Mouse (Mus musculus) spleen, adult 2 months (tissue): ENCODE results near the gene Ermard. TPM values are rescaled to one million over a fixed set of nuclear protein-coding genes. Genes with fewer than 3 reads are reported as not detected.

Source experiments
- DNase-seq, 2 experiments: peaks; one replicate each; pipeline versions ENCODE4 v3.0.0 to v3.0.0-alpha.2; 2012 to 2021; ENCODE audit warnings: low spot score in 2 of 2, low read depth in 1 of 2
- H3K27ac ChIP-seq: fragments of 200-500 bp; 2 replicates; pipeline ENCODE4 v1.5.1; 2012; ENCODE audit warnings: low read length, inconsistent platforms; ENCODE audit not compliant: insufficient read depth
- H3K27me3 ChIP-seq: fragments of 200-500 bp; 2 replicates; pipeline ENCODE4 v1.6.1; 2012; ENCODE audit warnings: mild to moderate bottlenecking, moderate library complexity, low read length, inconsistent platforms; ENCODE audit not compliant: control insufficient read depth, insufficient read depth
- H3K36me3 ChIP-seq: fragments of 200-500 bp; 2 replicates; pipeline ENCODE4 v1.6.1; 2012; ENCODE audit warnings: mild to moderate bottlenecking, low read length, inconsistent platforms; ENCODE audit not compliant: control insufficient read depth, insufficient read depth
- H3K4me1 ChIP-seq: fragments of 200-500 bp; 2 replicates; pipeline ENCODE4 v1.6.1; 2011; ENCODE audit warnings: inconsistent platforms; ENCODE audit not compliant: control insufficient read depth, insufficient read depth, insufficient read length
- H3K4me3 ChIP-seq: fragments of 200-500 bp; 2 replicates; pipeline ENCODE4 v1.5.1; 2011; ENCODE audit warnings: mild to moderate bottlenecking, inconsistent platforms; ENCODE audit not compliant: insufficient read depth, insufficient read length; ENCODE audit errors: extremely low read depth
- CTCF ChIP-seq: fragments of 200-500 bp; IDR thresholded peaks from 2 replicates; pipeline ENCODE4 v1.5.1; 2011; ENCODE audit warnings: mild to moderate bottlenecking, inconsistent platforms; ENCODE audit not compliant: insufficient read depth, insufficient read length, insufficient replicate concordance; ENCODE audit errors: extremely low read depth
- POLR2A ChIP-seq: fragments of 200-500 bp; IDR thresholded peaks from 2 replicates; pipeline ENCODE4 v1.6.1; 2011; ENCODE audit warnings: low read depth, low read length, inconsistent platforms
- WGBS: fragments of 180-500 bp; shearing (Covaris S2); methylation state at CpG from one replicate; pipeline ENCODE4 v1.1.7; 2018; 5-methylcytosine and 5-hydroxymethylcytosine counted together
- polyA plus RNA-seq: library from polyadenylated mRNA; depleted of rRNA; stranded (reverse); fragments of >200 nt; gene quantifications from 2 replicates; pipeline ENCODE4 v1.2.3, GENCODE M21; 2012

Gene Ermard
- polyA plus RNA-seq, 1 experiment = 43.1 TPM

DNA sequence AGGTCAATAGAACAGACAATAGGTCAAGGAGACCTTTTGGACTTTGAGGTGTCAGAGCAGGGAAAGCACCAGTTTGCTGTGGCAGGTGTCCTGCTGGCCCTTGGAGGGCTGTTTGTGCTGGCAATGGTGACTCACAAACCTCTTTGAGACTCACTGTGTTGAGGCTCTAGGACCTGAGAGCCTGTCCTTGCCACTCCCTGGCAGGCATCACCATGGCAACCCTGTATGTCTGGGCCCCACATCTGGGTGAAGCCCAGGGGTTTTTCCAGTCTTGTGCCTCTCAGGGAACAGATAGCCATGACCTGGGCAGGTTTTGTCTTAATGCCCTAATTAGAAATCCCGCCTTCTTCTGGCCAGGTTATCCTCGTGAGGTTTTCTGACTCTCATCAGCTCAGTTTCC, 47.2 kb downstream of the Ermard start:
- Histone ChIP-seq H3K27me3 (no peaks in the 10 kb centered on the region), H3K36me3 (no peaks in the 10 kb centered on the region), H3K4me1 (no peaks in the 10 kb centered on the region), H3K4me3 (no peak overlapping the region), H3K27ac (no peak overlapping the region)
- no peak for TF ChIP-seq POLR2A
- TF ChIP-seq CTCF = no peak
- 72% methylated on average over 2 of the region's 2 CpGs for WGBS
- DNase-seq = no peak

DNA sequence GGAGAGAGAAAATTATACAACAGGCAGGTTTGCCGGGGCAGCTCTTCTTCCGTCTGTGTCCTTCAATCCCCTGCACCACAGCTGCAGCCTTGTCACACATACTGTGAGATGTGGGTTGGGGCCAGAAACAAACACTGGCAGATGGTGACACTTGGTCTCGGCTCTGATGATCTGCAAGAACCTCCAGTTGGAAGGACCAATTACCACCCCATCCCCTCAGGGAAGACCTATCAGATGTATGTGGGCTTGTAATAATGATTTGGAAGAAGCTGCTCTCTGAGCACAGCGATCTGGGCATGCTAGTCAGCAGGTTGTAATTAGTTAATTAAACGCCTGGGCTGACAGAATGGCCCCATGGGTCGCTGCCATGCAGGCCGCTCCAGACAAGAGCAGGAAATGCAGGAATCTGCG, 47.6 kb downstream of the Ermard start:
- 69% methylated on average over 8 of the region's 8 CpGs for WGBS
- TF ChIP-seq CTCF (no peak), POLR2A (no peak)
- Histone ChIP-seq H3K4me3 (no peak overlapping the region), H3K4me1 (no peaks in the 10 kb centered on the region), H3K36me3 (no peaks in the 10 kb centered on the region), H3K27ac (no peak overlapping the region), H3K27me3 (no peaks in the 10 kb centered on the region)
- DNase-seq = no peak

DNA sequence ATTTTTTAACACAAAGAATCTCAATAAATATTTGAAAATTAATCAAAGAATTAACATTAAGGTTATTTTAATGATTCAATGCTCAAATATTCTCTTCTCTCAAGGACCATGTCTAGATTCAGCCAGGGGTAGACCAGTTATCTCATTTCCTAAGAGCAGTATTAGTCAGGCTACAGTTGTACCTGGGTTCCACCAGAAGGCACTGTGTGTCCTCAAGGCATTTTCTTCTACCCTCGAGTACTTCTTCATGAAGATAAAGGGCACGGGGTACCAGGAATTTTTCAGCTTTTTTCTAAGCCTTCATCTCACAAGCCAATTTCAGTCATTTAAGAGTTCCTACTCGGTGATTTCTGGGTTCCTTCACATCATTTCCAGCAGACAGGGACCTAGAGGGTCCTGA, 50.7 kb downstream of the Ermard start:
- Histone ChIP-seq H3K36me3 (no peaks in the 10 kb centered on the region), H3K4me3 (no peak overlapping the region), H3K27ac (no peak overlapping the region), H3K4me1 (no peaks in the 10 kb centered on the region), H3K27me3 (no peaks in the 10 kb centered on the region)
- no peak for DNase-seq
- WGBS = 83% methylated on average over 3 of the region's 3 CpGs
- TF ChIP-seq CTCF = no peak
- no peak for TF ChIP-seq POLR2A

DNA sequence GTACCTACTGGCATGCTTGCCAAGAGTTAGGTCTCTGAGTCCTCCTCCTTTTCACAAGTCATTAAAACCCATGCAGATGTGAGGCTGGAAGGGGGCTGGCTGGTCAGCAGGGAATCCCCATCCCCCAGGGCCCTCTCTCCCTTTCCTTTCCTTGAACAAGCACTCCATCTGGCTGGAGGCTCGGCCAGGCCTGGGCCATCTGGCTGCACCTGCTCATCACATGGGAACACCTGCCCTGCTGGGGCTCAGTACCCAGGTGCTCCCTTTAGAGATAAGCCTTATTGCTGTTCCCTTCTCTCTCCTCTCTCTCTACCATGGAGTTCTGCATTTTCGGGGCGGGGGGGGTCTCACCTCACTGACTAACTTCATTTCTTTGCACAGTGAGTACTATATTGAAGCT, 52.5 kb downstream of the Ermard start:
- no peak overlapping the region for H3K27ac ChIP-seq
- 54% methylated on average over 3 of the region's 3 CpGs for WGBS
- DNase-seq = no peak
- no peaks in the 10 kb centered on the region for H3K4me1 ChIP-seq
- TF ChIP-seq POLR2A (no peak), CTCF (no peak)
- H3K4me3 ChIP-seq = no peak overlapping the region
- H3K27me3 ChIP-seq = no peaks in the 10 kb centered on the region
- no peaks in the 10 kb centered on the region for H3K36me3 ChIP-seq

DNA sequence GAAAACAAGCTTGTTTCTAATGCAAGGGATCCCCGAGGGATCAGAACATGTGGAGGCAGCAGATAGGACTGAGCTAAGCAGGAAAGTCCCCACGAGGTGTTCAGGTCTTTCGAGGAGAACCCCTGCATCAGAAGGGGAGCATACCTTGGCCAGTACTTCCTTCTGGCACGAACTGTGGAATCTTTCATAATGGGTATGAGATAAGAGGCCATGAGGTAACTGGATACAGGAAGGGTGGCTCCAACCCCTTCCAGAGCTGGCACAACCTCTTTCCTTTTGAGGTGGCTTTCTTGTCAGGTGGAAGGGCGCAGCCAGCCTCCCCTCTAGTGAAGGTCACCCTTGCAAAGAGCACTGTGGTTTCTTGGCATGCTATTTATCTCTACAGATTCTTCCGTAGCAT, 55.8 kb downstream of the Ermard start:
- Histone ChIP-seq H3K4me1 (no peaks in the 10 kb centered on the region), H3K27ac (no peak overlapping the region), H3K27me3 (no peaks in the 10 kb centered on the region), H3K36me3 (no peaks in the 10 kb centered on the region), H3K4me3 (no peak overlapping the region)
- WGBS = 75% methylated on average over 6 of the region's 6 CpGs
- no peak for DNase-seq
- TF ChIP-seq CTCF = no peak
- TF ChIP-seq POLR2A = no peak

DNA sequence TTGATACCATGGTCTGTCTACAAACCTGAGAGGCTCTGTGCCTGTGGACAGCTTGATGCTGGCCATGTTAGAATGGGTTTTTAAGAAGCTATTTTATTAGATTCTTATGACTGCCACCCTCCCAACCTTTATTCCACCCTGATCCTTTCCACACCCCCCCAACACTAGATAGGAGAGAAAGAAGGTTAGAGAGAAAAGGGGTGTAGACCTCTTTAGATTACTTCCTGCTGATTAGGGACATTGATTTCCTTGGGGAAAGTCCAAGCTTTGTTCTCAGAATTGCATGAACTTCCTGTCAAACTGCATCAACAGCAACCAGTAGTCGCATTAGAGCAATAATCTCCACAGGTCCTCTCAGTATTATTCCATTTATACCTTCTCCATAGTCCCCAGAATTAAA, 57.7 kb downstream of the Ermard start:
- no peak for DNase-seq
- H3K27ac ChIP-seq = no peak overlapping the region
- WGBS = 79% methylated on average over 1 of the region's 1 CpGs
- TF ChIP-seq POLR2A (no peak), CTCF (no peak)
- H3K36me3 ChIP-seq = no peaks in the 10 kb centered on the region
- no peak overlapping the region for H3K4me3 ChIP-seq
- H3K27me3 ChIP-seq = no peaks in the 10 kb centered on the region
- H3K4me1 ChIP-seq = no peaks in the 10 kb centered on the region

DNA sequence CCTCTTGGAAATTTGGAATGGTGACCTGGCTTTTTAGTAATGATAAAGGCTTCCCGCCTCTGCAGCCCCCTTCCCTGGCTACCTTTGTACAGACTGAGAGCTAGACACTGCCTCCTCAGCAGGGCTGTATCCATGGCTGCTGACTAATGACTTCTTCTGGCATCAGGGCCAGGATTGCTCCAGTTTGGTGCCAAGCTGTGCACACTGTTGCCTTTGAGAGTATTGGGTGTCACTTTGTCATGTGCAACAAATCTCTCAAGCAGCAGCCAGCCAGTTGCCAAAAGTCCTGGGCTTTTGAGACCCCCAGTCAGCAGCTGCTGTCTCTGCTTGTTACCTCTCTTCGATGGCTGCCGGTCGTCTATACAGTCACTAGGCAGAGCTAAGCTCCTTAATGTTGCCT, 60.3 kb downstream of the Ermard start:
- Histone ChIP-seq H3K27ac (no peak overlapping the region), H3K4me3 (no peak overlapping the region), H3K27me3 (no peaks in the 10 kb centered on the region), H3K4me1 (no peaks in the 10 kb centered on the region), H3K36me3 (no peaks in the 10 kb centered on the region)
- no peak for TF ChIP-seq CTCF
- DNase-seq = no peak
- WGBS = 90% methylated on average over 4 of the region's 4 CpGs
